Mouse (Mus musculus): ENCODE data around the gene Olfr9. TPM values are rescaled to one million over a fixed set of nuclear protein-coding genes. Genes with fewer than 3 reads are reported as not detected.

The Olfr9 gene
- polyA plus RNA-seq, 1 experiment, result not detected

GRCm38 (mm10) chr10:129039796-129040195 is 50.6 kb downstream of the Olfr9 start, which contains the start of gene Olfr764-ps1:
Gene Olfr764-ps1 (minus strand): TSS chr10:129039896.
- no peak for TF ChIP-seq CTCF (IDR thresholded peaks at IDR 0.05; ENCODE audit: insufficient read depth, low read depth, low read length)
- no peak for TF ChIP-seq POLR2A (IDR thresholded peaks at IDR 0.05; ENCODE audit: insufficient read depth, low read depth, low read length)
- 77% methylated on average over 3 of the region's 3 CpGs for WGBS
- Histone ChIP-seq H3K4me3 (ENCODE audit: insufficient read depth, low read depth, low read length) (no peak within 1 kb of the TSS), H3K27ac (ENCODE audit: insufficient read depth, low read depth, low read length) (no peak within 1 kb of the TSS), H3K4me1 (ENCODE audit: control insufficient read depth, insufficient read depth, low read length) (no peaks in the 10 kb centered on the region)

Other genes with a start within 250 kb of the Olfr9 start
- gene Dgka, start 244.6 kb upstream of the Olfr9 start, polyA plus RNA-seq (2012; ENCODE audit: insufficient read depth, insufficient read length, low replicate concordance, missing spikeins), result 167 TPM in 1 of 2 replicates, not detected in the other
- not detected in 2 replicates for gene Pym1, start 241.5 kb upstream of the Olfr9 start, polyA plus RNA-seq (2012; ENCODE audit: insufficient read depth, insufficient read length, low replicate concordance, missing spikeins)
- not detected in 2 replicates for gene Mmp19, start 198.5 kb upstream of the Olfr9 start, polyA plus RNA-seq (2012; ENCODE audit: insufficient read depth, insufficient read length, low replicate concordance, missing spikeins)
- gene Dnajc14, start 185.4 kb upstream of the Olfr9 start, polyA plus RNA-seq (2012; ENCODE audit: insufficient read depth, insufficient read length, low replicate concordance, missing spikeins), result not detected in 2 replicates
- gene Tmem198b, start 185.1 kb upstream of the Olfr9 start, polyA plus RNA-seq (2012; ENCODE audit: insufficient read depth, insufficient read length, low replicate concordance, missing spikeins), result not detected in 2 replicates
- gene Sarnp, start 172.1 kb upstream of the Olfr9 start, polyA plus RNA-seq (2012; ENCODE audit: insufficient read depth, insufficient read length, low replicate concordance, missing spikeins), result not detected in 2 replicates
- not detected in 2 replicates for gene Ormdl2, start 167.8 kb upstream of the Olfr9 start, polyA plus RNA-seq (2012; ENCODE audit: insufficient read depth, insufficient read length, low replicate concordance, missing spikeins)
- not detected in 2 replicates for gene Gdf11, start 97.7 kb upstream of the Olfr9 start, polyA plus RNA-seq (2012; ENCODE audit: insufficient read depth, insufficient read length, low replicate concordance, missing spikeins)
- not detected in 2 replicates for gene Cd63, start 88.4 kb upstream of the Olfr9 start, polyA plus RNA-seq (2012; ENCODE audit: insufficient read depth, insufficient read length, low replicate concordance, missing spikeins)
- gene Rdh5, start 66.5 kb upstream of the Olfr9 start, polyA plus RNA-seq (2012; ENCODE audit: insufficient read depth, insufficient read length, low replicate concordance, missing spikeins), result not detected in 2 replicates
- gene Bloc1s1, start 65.4 kb upstream of the Olfr9 start, polyA plus RNA-seq (2012; ENCODE audit: insufficient read depth, insufficient read length, low replicate concordance, missing spikeins), result not detected in 2 replicates
- gene Itga7, start 55.6 kb upstream of the Olfr9 start, polyA plus RNA-seq (2012; ENCODE audit: insufficient read depth, insufficient read length, low replicate concordance, missing spikeins), result not detected in 2 replicates
- gene Mettl7b, start 28.4 kb upstream of the Olfr9 start, polyA plus RNA-seq (2012; ENCODE audit: insufficient read depth, insufficient read length, low replicate concordance, missing spikeins), result not detected in 2 replicates
- gene Olfr763, start 21.4 kb downstream of the Olfr9 start, polyA plus RNA-seq (2012; ENCODE audit: insufficient read depth, insufficient read length, low replicate concordance, missing spikeins), result not detected in 2 replicates
- not detected in 2 replicates for gene Olfr764-ps1, start 50.5 kb downstream of the Olfr9 start, polyA plus RNA-seq (2012; ENCODE audit: insufficient read depth, insufficient read length, low replicate concordance, missing spikeins)
- gene Olfr765, start 60.6 kb downstream of the Olfr9 start, polyA plus RNA-seq (2012; ENCODE audit: insufficient read depth, insufficient read length, low replicate concordance, missing spikeins), result not detected in 2 replicates
- gene Olfr766-ps1, start 79.5 kb downstream of the Olfr9 start, polyA plus RNA-seq (2012; ENCODE audit: insufficient read depth, insufficient read length, low replicate concordance, missing spikeins), result not detected in 2 replicates
- not detected in 2 replicates for gene Olfr767, start 93.5 kb downstream of the Olfr9 start, polyA plus RNA-seq (2012; ENCODE audit: insufficient read depth, insufficient read length, low replicate concordance, missing spikeins)
- not detected in 2 replicates for gene Olfr768, start 109.9 kb downstream of the Olfr9 start, polyA plus RNA-seq (2012; ENCODE audit: insufficient read depth, insufficient read length, low replicate concordance, missing spikeins)
- not detected in 2 replicates for gene Olfr769, start 128.4 kb downstream of the Olfr9 start, polyA plus RNA-seq (2012; ENCODE audit: insufficient read depth, insufficient read length, low replicate concordance, missing spikeins)
- not detected in 2 replicates for gene Olfr770, start 149.6 kb downstream of the Olfr9 start, polyA plus RNA-seq (2012; ENCODE audit: insufficient read depth, insufficient read length, low replicate concordance, missing spikeins)
- gene Olfr771, start 175.3 kb downstream of the Olfr9 start, polyA plus RNA-seq (2012; ENCODE audit: insufficient read depth, insufficient read length, low replicate concordance, missing spikeins), result not detected in 2 replicates
- not detected in 2 replicates for gene Olfr772, start 188.5 kb downstream of the Olfr9 start, polyA plus RNA-seq (2012; ENCODE audit: insufficient read depth, insufficient read length, low replicate concordance, missing spikeins)
- not detected in 2 replicates for gene Olfr773, start 198.0 kb downstream of the Olfr9 start, polyA plus RNA-seq (2012; ENCODE audit: insufficient read depth, insufficient read length, low replicate concordance, missing spikeins)
- gene Olfr774, start 246.8 kb downstream of the Olfr9 start, polyA plus RNA-seq (2012; ENCODE audit: insufficient read depth, insufficient read length, low replicate concordance, missing spikeins), result not detected in 2 replicates